Mouse (Mus musculus) thymus, adult 2 months (tissue): ENCODE measurements at regions not wholly inside any gene's neighbourhood (a gene's known extent, or its start where the extent isn't known, plus 50 kb on each side); places are given as distances from the start of the nearest gene placed in this dataset.

Experiments
- DNase-seq: peaks from one replicate; pipeline ENCODE4 v3.0.0; 2021
- H3K27ac ChIP-seq: fragments of 200-500 bp; 2 replicates; pipeline ENCODE4 v1.5.1; 2012; ENCODE audit warnings: low read length, control low read depth; ENCODE audit not compliant: control insufficient read depth, insufficient read depth
- H3K27me3 ChIP-seq: fragments of 200-500 bp; 2 replicates; pipeline ENCODE4 v1.6.1; 2012; ENCODE audit warnings: mild to moderate bottlenecking, low read length, moderate library complexity, mixed read lengths; ENCODE audit not compliant: control insufficient read depth, insufficient read depth
- H3K36me3 ChIP-seq: fragments of 200-500 bp; 2 replicates; pipeline ENCODE4 v1.6.1; 2012; ENCODE audit warnings: mild to moderate bottlenecking, low read length, moderate library complexity; ENCODE audit not compliant: control insufficient read depth, insufficient read depth
- H3K4me1 ChIP-seq: fragments of 200-500 bp; replicated peaks from 2 replicates; pipeline ENCODE4 v1.6.1; 2012; ENCODE audit warnings: low read length; ENCODE audit not compliant: control insufficient read depth, insufficient read depth
- H3K4me3 ChIP-seq: fragments of 200-500 bp; 2 replicates; pipeline ENCODE4 v1.5.1; 2012; ENCODE audit warnings: mild to moderate bottlenecking, low read length, control low read depth, moderate library complexity; ENCODE audit not compliant: control insufficient read depth, insufficient read depth
- CTCF ChIP-seq: fragments of 200-500 bp; IDR thresholded peaks from 2 replicates; pipeline ENCODE4 v1.5.1; 2012; ENCODE audit warnings: mild to moderate bottlenecking, control low read depth, low read length, moderate library complexity, borderline replicate concordance; ENCODE audit not compliant: control insufficient read depth, poor library complexity, insufficient read depth; ENCODE audit errors: extremely low read depth
- POLR2A ChIP-seq: fragments of 200-500 bp; IDR thresholded peaks from 2 replicates; pipeline ENCODE4 v1.6.1; 2012; ENCODE audit warnings: mild to moderate bottlenecking, low read length, control low read depth, moderate library complexity; ENCODE audit not compliant: control insufficient read depth, poor library complexity, insufficient read depth; ENCODE audit errors: extremely low read depth
- WGBS: fragments of 180-500 bp; shearing (Covaris S2); methylation state at CpG from one replicate; pipeline ENCODE4 v1.1.7; 2018; 5-methylcytosine and 5-hydroxymethylcytosine counted together

DNA sequence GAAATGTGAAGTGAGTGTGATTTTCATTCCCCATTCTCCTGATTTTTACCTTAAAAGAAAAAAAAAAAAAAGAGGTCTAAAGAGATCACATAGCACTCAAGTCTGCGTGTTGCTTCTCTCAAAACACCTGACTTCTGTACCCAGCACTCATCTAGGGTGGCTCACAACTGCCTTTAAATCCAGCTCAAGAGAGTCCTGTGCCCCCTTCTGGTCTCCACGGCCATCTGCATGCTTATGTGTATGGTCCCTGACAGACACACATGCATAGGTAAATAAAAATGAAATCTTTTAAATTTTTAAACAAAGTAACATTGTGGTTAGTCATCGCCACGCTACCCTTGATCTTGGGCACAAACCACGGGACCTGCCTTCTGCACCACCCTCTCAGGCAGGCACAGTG, 193.8 kb downstream of the Zfp36l1 start:
- H3K27ac ChIP-seq: no peak overlapping the region

DNA sequence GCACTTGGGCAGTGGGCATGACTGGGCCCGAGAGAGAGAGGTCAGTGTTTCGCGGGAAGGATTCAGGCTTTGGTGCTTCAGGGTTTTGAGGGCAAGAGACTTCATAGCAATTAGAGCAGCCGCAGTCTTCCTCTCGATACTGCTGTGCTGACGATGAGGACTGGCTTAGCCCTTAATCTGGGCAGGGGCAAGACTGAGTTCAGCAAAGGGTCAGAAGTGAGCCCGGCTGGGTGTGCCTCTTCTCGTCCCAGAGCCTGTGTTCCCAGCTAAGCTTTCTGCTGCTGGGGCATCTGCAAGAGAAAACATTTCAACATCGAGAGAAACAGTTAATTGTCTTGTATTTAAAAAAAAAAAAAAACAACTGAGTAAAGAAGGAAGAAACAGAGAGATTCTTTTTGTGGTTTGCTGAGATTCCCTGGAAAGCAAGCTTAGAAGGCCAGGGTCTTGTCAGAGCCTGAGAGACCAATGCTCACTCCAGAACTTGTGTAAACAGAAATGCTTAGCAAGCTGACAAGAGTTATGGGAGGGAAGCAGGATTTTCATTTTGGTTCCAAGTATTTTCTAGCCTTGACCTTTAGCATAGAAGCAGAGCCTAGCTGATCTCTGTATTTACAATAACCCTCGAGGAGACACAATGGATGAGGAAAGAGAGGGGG, 195.1 kb downstream of the Zfp36l1 start:
- Histone ChIP-seq H3K4me1 (no peaks in the 10 kb centered on the region), H3K36me3 (no peaks in the 10 kb centered on the region), H3K27ac (no peak overlapping the region), H3K27me3 (no peaks in the 10 kb centered on the region), H3K4me3 (no peak overlapping the region)
- TF ChIP-seq CTCF: no peak
- 89% methylated on average over 10 of the region's 10 CpGs for WGBS
- no peak for DNase-seq

More for the DNA sequence above, 193.8 kb downstream of the Zfp36l1 start:
- TF ChIP-seq CTCF: no peak
- TF ChIP-seq POLR2A: no peak
- H3K4me3 ChIP-seq: no peak overlapping the region
- H3K27me3 ChIP-seq: no peaks in the 10 kb centered on the region
- 39% methylated on average over 5 of the region's 5 CpGs for WGBS
- no peak for DNase-seq
- H3K36me3 ChIP-seq: no peaks in the 10 kb centered on the region
- no peaks in the 10 kb centered on the region for H3K4me1 ChIP-seq

DNA sequence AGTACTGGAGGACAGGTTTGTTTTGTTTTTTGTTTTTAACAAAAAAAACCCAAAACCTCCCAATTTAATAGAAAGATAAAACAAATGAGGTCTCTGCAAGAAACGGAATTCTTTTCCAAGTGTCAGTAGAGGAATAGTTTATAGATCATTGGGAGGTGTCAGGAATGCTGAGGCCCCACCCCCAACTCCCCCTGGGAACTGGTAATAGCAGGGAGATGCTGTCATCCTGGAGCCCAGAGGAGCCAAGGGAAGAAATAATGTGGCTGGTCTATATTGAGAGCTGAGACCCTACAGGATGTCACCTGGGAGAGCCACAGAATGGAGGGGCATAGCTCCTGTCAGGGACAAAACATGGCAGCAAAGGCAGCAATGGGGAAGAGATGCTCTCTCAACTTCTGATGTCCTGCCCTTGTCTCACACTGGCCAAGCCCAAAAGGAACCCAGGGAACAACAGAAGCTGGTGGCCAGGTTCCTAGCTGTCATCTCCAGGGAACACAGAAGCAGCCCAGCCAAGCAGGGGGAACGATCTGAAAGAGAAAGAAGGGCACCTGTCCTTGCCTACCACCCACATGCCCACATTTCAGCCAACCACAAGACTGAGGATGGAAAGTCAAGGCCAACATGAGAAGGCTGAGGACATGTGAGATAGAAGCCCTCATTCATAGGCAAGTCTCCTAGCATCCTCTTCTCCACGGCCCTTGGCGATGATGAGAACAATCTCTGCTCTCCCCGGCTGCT, 195.7 kb downstream of the Zfp36l1 start:
- WGBS: 91% methylated on average over 5 of the region's 5 CpGs
- no peaks in the 10 kb centered on the region for H3K27me3 ChIP-seq
- no peak overlapping the region for H3K4me3 ChIP-seq
- H3K36me3 ChIP-seq: no peaks in the 10 kb centered on the region
- H3K4me1 ChIP-seq: no peaks in the 10 kb centered on the region
- TF ChIP-seq POLR2A (no peak), CTCF (no peak)
- no peak overlapping the region for H3K27ac ChIP-seq
- DNase-seq: no peak

DNA sequence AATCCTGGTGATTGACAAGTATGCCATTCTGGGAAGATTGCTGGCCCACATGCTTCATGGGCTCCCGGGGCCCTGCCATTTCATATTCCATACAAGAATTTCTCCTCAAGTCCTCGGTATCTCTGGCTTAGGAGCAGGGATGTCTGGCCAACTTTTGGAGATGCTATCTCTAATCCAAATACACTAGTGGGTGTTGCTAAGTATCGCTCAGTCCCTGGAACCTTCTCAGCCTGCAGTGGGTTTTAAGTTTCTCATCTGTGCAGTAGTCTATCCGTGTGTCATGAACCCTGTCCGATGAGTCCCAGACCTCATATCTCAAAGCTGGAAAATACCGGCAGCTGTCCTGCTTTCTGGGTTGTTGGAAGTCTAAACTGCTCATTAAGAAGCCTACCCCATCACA, 198.9 kb downstream of the Zfp36l1 start:
- Histone ChIP-seq H3K36me3 (no peaks in the 10 kb centered on the region), H3K27ac (no peak overlapping the region), H3K4me3 (no peak overlapping the region), H3K4me1 (no peaks in the 10 kb centered on the region), H3K27me3 (no peaks in the 10 kb centered on the region)
- DNase-seq: no peak
- WGBS: 97% methylated on average over 6 of the region's 6 CpGs
- TF ChIP-seq POLR2A (no peak), CTCF (no peak)

DNA sequence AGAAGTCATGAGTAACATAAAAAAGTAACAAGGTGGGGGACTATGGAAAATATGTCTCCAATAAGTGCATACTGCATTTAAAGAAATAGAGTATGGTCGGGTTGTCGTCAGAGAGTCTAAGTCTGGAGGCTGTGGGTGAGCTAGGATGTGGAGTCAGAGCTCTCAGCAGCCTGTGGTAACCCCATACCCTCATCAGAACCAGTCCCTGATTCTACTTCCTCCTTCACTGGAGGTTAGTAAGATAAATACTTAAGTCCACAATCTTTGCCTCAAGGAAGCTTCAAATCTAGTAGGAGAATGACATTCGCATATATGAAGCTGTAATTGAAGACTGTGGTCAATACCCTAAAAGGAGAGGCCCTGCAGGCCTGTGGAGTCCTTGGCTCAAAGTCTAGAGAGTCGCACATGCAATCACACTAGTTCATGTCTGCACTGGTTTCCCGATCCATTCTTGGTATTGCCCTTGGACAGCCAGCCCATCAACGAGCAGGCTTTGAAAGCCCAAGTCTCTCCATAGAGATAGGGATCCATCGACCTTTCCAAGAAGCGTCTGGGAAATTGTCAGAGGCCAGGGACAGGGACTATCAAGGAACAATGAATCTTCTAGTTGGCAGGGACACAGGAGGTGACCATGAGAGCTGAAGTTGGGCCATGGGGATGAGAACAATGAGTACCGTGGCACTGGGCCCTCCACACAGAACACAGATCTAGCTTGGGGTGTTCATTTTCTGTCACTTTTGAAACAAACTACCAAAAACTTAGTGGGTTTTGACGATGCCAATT, 200.3 kb downstream of the Zfp36l1 start:
- H3K36me3 ChIP-seq: no peaks in the 10 kb centered on the region
- WGBS: 80% methylated on average over 10 of the region's 10 CpGs
- no peaks in the 10 kb centered on the region for H3K4me1 ChIP-seq
- no peak overlapping the region for H3K27ac ChIP-seq
- no peak overlapping the region for H3K4me3 ChIP-seq
- no peak for TF ChIP-seq CTCF
- TF ChIP-seq POLR2A: no peak
- DNase-seq: no peak
- no peaks in the 10 kb centered on the region for H3K27me3 ChIP-seq

DNA sequence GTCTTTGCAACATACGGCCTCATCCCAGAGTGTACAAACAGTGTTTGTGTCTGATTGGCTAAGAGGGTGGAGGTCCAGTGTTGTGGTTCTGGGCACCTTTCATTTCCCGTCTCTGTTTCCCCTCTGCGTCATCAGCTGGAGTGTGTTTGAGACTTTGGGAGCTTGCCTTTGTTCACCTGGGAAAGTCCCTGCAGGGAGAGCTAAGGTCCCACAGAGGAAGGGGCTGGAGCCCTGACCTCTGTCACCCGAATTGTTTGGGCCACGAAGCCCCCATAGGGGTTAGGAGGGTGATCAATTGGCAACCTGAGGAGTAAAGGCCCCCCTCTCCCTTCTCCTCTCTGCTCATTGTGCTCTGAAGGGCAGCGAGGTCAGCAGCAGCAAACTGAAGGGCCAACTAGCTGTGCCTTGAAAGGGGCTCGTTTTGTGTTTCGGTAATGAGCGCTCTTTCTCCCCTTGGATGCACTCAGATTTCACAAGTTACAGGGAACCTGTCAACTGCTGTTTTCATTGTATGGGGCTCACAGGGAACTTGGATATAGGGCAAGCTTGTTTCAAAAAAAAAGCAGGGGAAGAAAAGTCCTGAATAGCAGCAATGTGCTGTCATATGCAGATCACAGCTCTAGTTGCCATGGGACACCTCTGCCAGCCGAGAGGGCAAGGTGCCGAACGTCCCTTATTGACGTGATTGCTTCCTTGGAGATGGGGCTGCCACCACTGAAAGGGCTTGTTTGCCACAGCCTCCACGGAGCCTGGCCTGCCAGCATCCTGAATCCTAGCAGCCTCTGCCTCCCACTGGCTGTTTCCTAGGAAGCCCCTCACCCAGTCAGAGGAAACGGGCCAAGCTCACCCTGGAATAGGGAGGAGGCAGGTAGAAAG, 201.7 kb downstream of the Zfp36l1 start:
- no peak overlapping the region for H3K27ac ChIP-seq
- H3K27me3 ChIP-seq: no peaks in the 10 kb centered on the region
- 90% methylated on average over 15 of the region's 15 CpGs for WGBS
- no peaks in the 10 kb centered on the region for H3K36me3 ChIP-seq
- DNase-seq: no peak
- TF ChIP-seq CTCF: no peak
- no peak overlapping the region for H3K4me3 ChIP-seq
- H3K4me1 ChIP-seq: peaks cover 9% of the 10 kb centered on the region
